32 mouse cellular contexts compared by ENCODE assay signal in genomic region chr8:93698508-93698907, GRCm38 (mm10).
"Had no signal": no experiment of that assay in that cellular context is flagged by ENCODE, and none has a peak within 500 bp of the region (broad histone marks: within the 10 kb centered on the region; RNA-seq: fewer than 3 reads in every experiment).

No protein-coding gene starts in this region.

- H3K27ac ChIP-seq: heart, embryonic 10.5 days; heart, embryonic 13.5 days; heart, embryonic 15.5 days; hindbrain, embryonic 10.5 days; hindbrain, embryonic 12.5 days; hindbrain, embryonic 13.5 days; hindbrain, embryonic 14.5 days; hindbrain, embryonic 15.5 days; hindbrain, postnatal 0 days; intestine, embryonic 15.5 days; kidney, embryonic 15.5 days; kidney, postnatal 0 days; layer of hippocampus, adult 2 months; left cerebral cortex, adult 2 months had no signal

- H3K27me3 ChIP-seq: heart, embryonic 12.5 days; heart, embryonic 13.5 days; heart, embryonic 15.5 days; hindbrain, embryonic 12.5 days; hindbrain, embryonic 13.5 days; hindbrain, embryonic 15.5 days; intestine, embryonic 15.5 days; kidney, embryonic 15.5 days had no signal

- H3K4me2 ChIP-seq: heart, embryonic 11.5 days; heart, embryonic 12.5 days; heart, embryonic 13.5 days; heart, embryonic 15.5 days; hindbrain, embryonic 12.5 days; hindbrain, embryonic 13.5 days; hindbrain, embryonic 14.5 days; hindbrain, embryonic 15.5 days; intestine, embryonic 15.5 days; kidney, embryonic 15.5 days had no signal

- H3K9ac ChIP-seq: heart, embryonic 12.5 days; heart, embryonic 13.5 days; heart, embryonic 15.5 days; hindbrain, embryonic 12.5 days; hindbrain, embryonic 13.5 days; hindbrain, embryonic 14.5 days; hindbrain, embryonic 15.5 days; intestine, embryonic 15.5 days; kidney, embryonic 15.5 days had no signal

- H3K4me1 ChIP-seq: heart, embryonic 10.5 days; hindbrain, embryonic 10.5 days; hindbrain, embryonic 12.5 days; hindbrain, embryonic 15.5 days; intestine, embryonic 15.5 days; kidney, embryonic 15.5 days had no signal

- DNase-seq: heart, postnatal 10 days; heart, postnatal 14 days; heart, postnatal 36 days; heart, postnatal 4 days; kidney, adult 11 months; kidney, adult 18-20 months; kidney, adult 2 months; kidney, adult 8-10 months; kidney, adult 9 months; kidney, postnatal 10 days; kidney, postnatal 14 days; kidney, postnatal 25 days; kidney, postnatal 36 days; kidney, postnatal 4 days; layer of hippocampus, adult 9-11 months; layer of hippocampus, postnatal 36 days had no signal

- H3K4me3 ChIP-seq: heart, embryonic 10.5 days; heart, embryonic 12.5 days; heart, embryonic 13.5 days; heart, embryonic 15.5 days; hindbrain, embryonic 10.5 days; hindbrain, embryonic 12.5 days; hindbrain, embryonic 13.5 days; hindbrain, embryonic 15.5 days; intestine, embryonic 15.5 days; kidney, embryonic 15.5 days; layer of hippocampus, adult 2 months; left cerebral cortex, adult 2 months had no signal

- H3K36me3 ChIP-seq: heart, embryonic 10.5 days; heart, embryonic 12.5 days; heart, embryonic 13.5 days; heart, embryonic 15.5 days; hindbrain, embryonic 10.5 days; hindbrain, embryonic 12.5 days; hindbrain, embryonic 13.5 days; hindbrain, embryonic 15.5 days; intestine, embryonic 15.5 days; kidney, embryonic 15.5 days had no signal

- H3K9me3 ChIP-seq: heart, embryonic 10.5 days; heart, embryonic 12.5 days; heart, embryonic 13.5 days; heart, embryonic 15.5 days; hindbrain, embryonic 10.5 days; hindbrain, embryonic 12.5 days; hindbrain, embryonic 13.5 days; hindbrain, embryonic 15.5 days; intestine, embryonic 15.5 days; kidney, embryonic 15.5 days had no signal
